In the genomic region with DNA sequence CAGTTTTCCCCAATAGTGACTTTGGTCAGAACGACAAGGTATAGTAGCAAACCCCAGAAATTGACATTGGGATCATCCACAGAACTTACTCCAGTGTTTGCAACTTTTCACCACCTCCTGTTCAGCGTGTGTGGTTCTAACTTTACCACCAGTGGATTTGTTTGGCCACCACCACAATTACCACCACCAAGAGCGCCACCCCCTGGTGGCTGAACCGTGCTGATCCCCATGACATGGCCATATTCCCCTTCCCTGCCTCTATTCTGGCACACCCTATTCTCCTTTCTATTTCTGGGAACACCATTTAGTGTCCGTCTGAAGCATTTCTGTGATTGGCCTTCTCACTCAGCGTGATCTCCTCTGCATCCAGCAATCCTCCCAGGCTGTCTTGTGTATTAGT, we compare ENCODE assay signal across 15 mouse cellular contexts. TPM values are rescaled to one million over a fixed set of nuclear protein-coding genes. Genes with fewer than 3 reads are reported as not detected.
DNase-seq lines count a peak whose midpoint lies in the region; ATAC-seq and TF ChIP-seq lines count a peak whose summit lies in the region.
"Had no signal": no experiment of that assay in that cellular context is flagged by ENCODE, and none has a peak within 500 bp of the region (broad histone marks: within the 10 kb centered on the region; RNA-seq: fewer than 3 reads in every experiment).

No protein-coding gene starts in this region.

- H3K27ac ChIP-seq in liver, postnatal 0 days (ENCODE audit: low read depth), result no peak overlapping the region
- H3K27ac ChIP-seq in liver, embryonic 11.5 days (ENCODE audit: low read depth, low read length), result no peak overlapping the region
- H3K27ac ChIP-seq in bone marrow, adult 2 months (ENCODE audit: control insufficient read depth, insufficient read depth, low read depth, low read length, poor library complexity), result no peak overlapping the region
- H3K27ac ChIP-seq: embryonic facial prominence, embryonic 15.5 days; forebrain, embryonic 13.5 days; heart, adult 2 months; limb, embryonic 12.5 days; midbrain, embryonic 12.5 days; neural tube, embryonic 12.5 days had no signal

- H3K27me3 ChIP-seq in liver, postnatal 0 days (ENCODE audit: insufficient read depth, low read length), result no peaks in the 10 kb centered on the region
- H3K27me3 ChIP-seq in liver, embryonic 11.5 days (replicated peaks; ENCODE audit: control insufficient read depth, insufficient read depth, low read length), result no peaks in the 10 kb centered on the region
- H3K27me3 ChIP-seq: embryonic facial prominence, embryonic 15.5 days; forebrain, embryonic 13.5 days; limb, embryonic 12.5 days; midbrain, embryonic 12.5 days; neural tube, embryonic 12.5 days had no signal

- H3K4me2 ChIP-seq in liver, postnatal 0 days (ENCODE audit: low read depth, low read length), result no peak overlapping the region
- no peak overlapping the region for H3K4me2 ChIP-seq in liver, embryonic 11.5 days
- H3K4me2 ChIP-seq: embryonic facial prominence, embryonic 15.5 days; forebrain, embryonic 13.5 days; limb, embryonic 12.5 days; midbrain, embryonic 12.5 days; neural tube, embryonic 12.5 days had no signal

- WGBS in liver, postnatal 0 days (ENCODE audit: insufficient replicate concordance), result 63% methylated on average over 6 of the region's 6 CpGs
- 56% methylated on average over 6 of the region's 6 CpGs for WGBS in liver, embryonic 11.5 days
- 59% methylated on average over 6 of the region's 6 CpGs for WGBS in bone marrow, adult 2 months

- no peak for TF ChIP-seq POLR2A in bone marrow, adult 2 months (IDR thresholded peaks at IDR 0.05; ENCODE audit: borderline replicate concordance, control insufficient read depth, low read depth, low read length)

- TF ChIP-seq CTCF in liver, postnatal 0 days (IDR thresholded peaks at IDR 0.05; ENCODE audit: low read depth), result peak; percentile 58
- peak; percentile 21; the same call in 1 of the 2 replicates for TF ChIP-seq CTCF in bone marrow, adult 2 months (IDR thresholded peaks at IDR 0.05; ENCODE audit: control insufficient read depth, insufficient read depth, low read length)

- H3K9me3 ChIP-seq in liver, postnatal 0 days (ENCODE audit: low read length), result no peaks in the 10 kb centered on the region
- no peaks in the 10 kb centered on the region for H3K9me3 ChIP-seq in liver, embryonic 11.5 days (ENCODE audit: control insufficient read depth, low read length)
- H3K9me3 ChIP-seq: embryonic facial prominence, embryonic 15.5 days; forebrain, embryonic 13.5 days; limb, embryonic 12.5 days; midbrain, embryonic 12.5 days; neural tube, embryonic 12.5 days had no signal

- no peak overlapping the region for H3K4me3 ChIP-seq in liver, postnatal 0 days (ENCODE audit: low read depth, low read length)
- H3K4me3 ChIP-seq in liver, embryonic 11.5 days (ENCODE audit: low read depth, low read length), result no peak overlapping the region
- no peak overlapping the region for H3K4me3 ChIP-seq in bone marrow, adult 2 months (replicated peaks; ENCODE audit: control insufficient read depth, low read depth, low read length)
- H3K4me3 ChIP-seq: embryonic facial prominence, embryonic 15.5 days; forebrain, embryonic 13.5 days; heart, adult 2 months; limb, embryonic 12.5 days; midbrain, embryonic 12.5 days; neural tube, embryonic 12.5 days had no signal

- peak; percentile 75 for DNase-seq in heart, adult 11 months
- DNase-seq in heart, adult 9 months (ENCODE audit: low spot score in 2 of 2), result no peak
- DNase-seq in liver, postnatal 0 days, result peak; percentile 61
- DNase-seq in liver, embryonic 11.5 days (ENCODE audit: low spot score), result no peak
- peak; percentile 23 to 38 for DNase-seq in B cell, adult 2 months
- DNase-seq: cerebellum, adult 2 months; heart, adult 2 months had no signal

- TF ChIP-seq EP300 in liver, postnatal 0 days (IDR thresholded peaks at IDR 0.05; ENCODE audit: low read depth), result no peak

- no peak overlapping the region for H3K9ac ChIP-seq in liver, postnatal 0 days (replicated peaks)
- H3K9ac ChIP-seq in liver, embryonic 11.5 days (ENCODE audit: low read depth, low read length), result no peak overlapping the region
- H3K9ac ChIP-seq: embryonic facial prominence, embryonic 15.5 days; forebrain, embryonic 13.5 days; limb, embryonic 12.5 days; midbrain, embryonic 12.5 days; neural tube, embryonic 12.5 days had no signal

- no peaks in the 10 kb centered on the region for H3K36me3 ChIP-seq in liver, postnatal 0 days (replicated peaks; ENCODE audit: insufficient read depth, low read length)
- H3K36me3 ChIP-seq in liver, embryonic 11.5 days (ENCODE audit: control insufficient read depth, insufficient read depth, low read length), result no peaks in the 10 kb centered on the region
- H3K36me3 ChIP-seq: embryonic facial prominence, embryonic 15.5 days; limb, embryonic 12.5 days; midbrain, embryonic 12.5 days; neural tube, embryonic 12.5 days had no signal

- H3K4me1 ChIP-seq in liver, postnatal 0 days (ENCODE audit: insufficient read depth), result no peaks in the 10 kb centered on the region; the same call in 1 of the 2 replicates
- H3K4me1 ChIP-seq in liver, embryonic 11.5 days (replicated peaks; ENCODE audit: control insufficient read depth, insufficient read depth, low read length), result no peaks in the 10 kb centered on the region
- no peaks in the 10 kb centered on the region for H3K4me1 ChIP-seq in bone marrow, adult 2 months (ENCODE audit: control insufficient read depth, insufficient read depth, low read length)
- H3K4me1 ChIP-seq: embryonic facial prominence, embryonic 15.5 days; forebrain, embryonic 13.5 days; limb, embryonic 12.5 days; midbrain, embryonic 12.5 days; neural tube, embryonic 12.5 days had no signal

- no peak for ATAC-seq in liver, postnatal 0 days
- no peak for ATAC-seq in liver, embryonic 11.5 days (replicated peaks; ENCODE audit: low FRiP score)
- ATAC-seq in erythroid progenitor cell, adult 5-6 weeks (replicated peaks; ENCODE audit: low FRiP score, poor library complexity, severe bottlenecking), result no peak
- ATAC-seq: forebrain, embryonic 13.5 days; inflammation-experienced regulatory T-cells, adult 6 months had no signal

RNA-seq across cellular contexts. Expression of gene Slc6a13, which starts 19.1 kb away (rescaled TPM):
- polyA plus RNA-seq in liver, postnatal 0 days (2015; fragmentation: Nextera tagmentation; extraction: Ambion mirVana), result 77.9 and 84.7 TPM in 2 replicates
- 17.6 and 18.7 TPM in 2 replicates for polyA plus RNA-seq in liver, embryonic 11.5 days (2014; fragmentation: Nextera tagmentation; extraction: Ambion mirVana)
- polyA plus RNA-seq in bone marrow, adult 2 months (2011; ENCODE audit: insufficient read depth, insufficient read length, low replicate concordance, missing spikeins), result 2.2 and 3.6 TPM in 2 replicates
- 2.2 TPM in 1 of 2 replicates, not detected in the other for total RNA-seq in erythroid progenitor cell, adult 5-6 weeks (2015; ENCODE audit: low replicate concordance)
- total RNA-seq in erythroid progenitor cell, adult 5-6 weeks (2017; ENCODE audit: low replicate concordance), result 3.3 TPM in 1 of 2 replicates, not detected in the other

RNA-seq across cellular contexts. Expression of gene Slc6a12, which starts 23.8 kb away (rescaled TPM):
- 23.6 and 25.8 TPM in 2 replicates for polyA plus RNA-seq in liver, postnatal 0 days (2015; fragmentation: Nextera tagmentation; extraction: Ambion mirVana)
- polyA plus RNA-seq in liver, embryonic 11.5 days (2014; fragmentation: Nextera tagmentation; extraction: Ambion mirVana), result 1.1 and 1.4 TPM in 2 replicates
- 4.5 and 6.3 TPM in 2 replicates for polyA plus RNA-seq in bone marrow, adult 2 months (2011; ENCODE audit: insufficient read depth, insufficient read length, low replicate concordance, missing spikeins)
- total RNA-seq in erythroid progenitor cell, adult 5-6 weeks (2015; ENCODE audit: low replicate concordance), result not detected in 2 replicates
- total RNA-seq in erythroid progenitor cell, adult 5-6 weeks (2017; ENCODE audit: low replicate concordance), result not detected in 2 replicates
- total RNA-seq: heart, adult 2 months had no signal
- polyA plus RNA-seq: embryonic facial prominence, embryonic 15.5 days; inflammation-experienced regulatory T-cells, adult 6 months; limb, embryonic 12.5 days had no signal

Comparison
In these comparisons a context has a peak if more than half of its experiments do, and no peak if none do; other contexts are left out.
1. DNase-seq: peak in heart, adult 11 months (single experiment), liver, postnatal 0 days (single experiment) and B cell, adult 2 months (2 of 2); none in heart, adult 9 months (0 of 2) and liver, embryonic 11.5 days (single experiment).